ENCODE assay signal across 10 mouse cellular contexts in the genomic region with DNA sequence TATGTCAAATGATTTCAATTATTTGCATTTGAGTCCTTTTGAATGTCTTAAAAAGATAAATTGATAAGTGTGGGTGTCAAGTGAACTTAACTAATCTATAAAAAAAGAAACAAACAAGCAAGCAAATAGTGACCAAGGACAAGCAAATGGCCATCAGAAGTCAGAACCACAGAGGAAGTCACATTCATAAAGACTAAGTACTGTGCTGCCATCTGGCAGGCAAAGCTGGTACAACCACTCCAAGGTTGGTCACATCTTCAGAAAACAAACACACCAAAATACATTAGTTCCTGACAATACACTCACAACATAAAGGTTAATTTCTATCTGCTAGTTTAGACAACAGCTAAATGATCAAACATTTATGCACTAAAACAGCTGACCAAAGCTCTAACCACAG. TPM values are rescaled to one million over a fixed set of nuclear protein-coding genes. Genes with fewer than 3 reads are reported as not detected.
DNase-seq lines count a peak whose midpoint lies in the region; ATAC-seq and TF ChIP-seq lines count a peak whose summit lies in the region.
"Had no signal": no experiment of that assay in that cellular context is flagged by ENCODE, and none has a peak within 500 bp of the region (broad histone marks: within the 10 kb centered on the region; RNA-seq: fewer than 3 reads in every experiment).

No protein-coding gene starts in this region.

- ATAC-seq in kidney, postnatal 0 days (replicated peaks; ENCODE audit: low FRiP score, low read depth), result no peak
- no peak; the same call in 1 of the 2 replicates for ATAC-seq in kidney, embryonic 16.5 days (ENCODE audit: low FRiP score, low TSS enrichment)
- ATAC-seq in activated CD4-positive, CD25-positive, alpha-beta regulatory T cell, adult 4 months, result no peak

- no peaks in the 10 kb centered on the region for H3K27me3 ChIP-seq in kidney, postnatal 0 days (ENCODE audit: insufficient read depth, low read length)
- no peaks in the 10 kb centered on the region for H3K27me3 ChIP-seq in kidney, embryonic 16.5 days (ENCODE audit: insufficient read depth, low read length)
- H3K27me3 ChIP-seq: hindbrain, embryonic 15.5 days; neural tube, embryonic 13.5 days had no signal

- intact Hi-C loops in heart, postnatal 36 days (cut with DNase I), result loop anchor here (1.0 to 10.0 kb wide), 2 partner anchors 219 to 628 kb away; no protein-coding TSS in a partner anchor
- intact Hi-C loops in left cerebral cortex, postnatal 25 days (cut with DNase I), result loop anchor here (1.0 to 10.0 kb wide), 2 partner anchors 219 to 318 kb away; no protein-coding TSS in a partner anchor

- no peak overlapping the region for H3K4me3 ChIP-seq in kidney, postnatal 0 days (replicated peaks; ENCODE audit: low read depth, low read length)
- H3K4me3 ChIP-seq in kidney, embryonic 16.5 days (ENCODE audit: low read length), result no peak overlapping the region
- H3K4me3 ChIP-seq: hindbrain, embryonic 15.5 days; neural tube, embryonic 13.5 days had no signal

- peak; percentile 73 for DNase-seq in kidney, postnatal 0 days (ENCODE audit: low spot score)
- DNase-seq in ES-CJ7 (ENCODE audit: low read depth, low spot score), result peak; percentile 19
- peak; percentile 71 to 72 for DNase-seq in cerebellum, adult 18-20 months
- peak; percentile 9 to 30 for DNase-seq in heart, postnatal 36 days
- DNase-seq in left cerebral cortex, postnatal 25 days (ENCODE audit: low spot score in 2 of 2), result peak; percentile 48 to 50
- DNase-seq in thymus, postnatal 4 days, result peak; percentile 45

- TF ChIP-seq CTCF in kidney, postnatal 0 days (IDR thresholded peaks at IDR 0.05; ENCODE audit: low read depth), result peak; percentile 70

- H3K4me2 ChIP-seq in kidney, postnatal 0 days (ENCODE audit: low read length), result no peak overlapping the region
- no peak overlapping the region for H3K4me2 ChIP-seq in kidney, embryonic 16.5 days (replicated peaks; ENCODE audit: low read depth, low read length)
- H3K4me2 ChIP-seq: hindbrain, embryonic 15.5 days; neural tube, embryonic 13.5 days had no signal

- no peaks in the 10 kb centered on the region for H3K4me1 ChIP-seq in kidney, postnatal 0 days (replicated peaks; ENCODE audit: insufficient read depth, low read length)
- no peaks in the 10 kb centered on the region for H3K4me1 ChIP-seq in kidney, embryonic 16.5 days (ENCODE audit: insufficient read depth, low read length)
- H3K4me1 ChIP-seq: hindbrain, embryonic 15.5 days; neural tube, embryonic 13.5 days had no signal

- no peaks in the 10 kb centered on the region for H3K36me3 ChIP-seq in kidney, postnatal 0 days (ENCODE audit: insufficient read depth, low read length)
- H3K36me3 ChIP-seq in kidney, embryonic 16.5 days (ENCODE audit: insufficient read depth, low read length), result no peaks in the 10 kb centered on the region
- H3K36me3 ChIP-seq: hindbrain, embryonic 15.5 days; neural tube, embryonic 13.5 days had no signal

- H3K9ac ChIP-seq in kidney, postnatal 0 days (ENCODE audit: low read depth, low read length), result no peak overlapping the region
- no peak overlapping the region for H3K9ac ChIP-seq in kidney, embryonic 16.5 days (replicated peaks; ENCODE audit: low read length)
- H3K9ac ChIP-seq: hindbrain, embryonic 15.5 days; neural tube, embryonic 13.5 days had no signal

- H3K9me3 ChIP-seq in kidney, postnatal 0 days (replicated peaks; ENCODE audit: low read length), result no peaks in the 10 kb centered on the region
- H3K9me3 ChIP-seq in kidney, embryonic 16.5 days (ENCODE audit: low read length), result no peaks in the 10 kb centered on the region
- H3K9me3 ChIP-seq: hindbrain, embryonic 15.5 days; neural tube, embryonic 13.5 days had no signal

- H3K27ac ChIP-seq in kidney, postnatal 0 days, result no peak overlapping the region
- no peak overlapping the region for H3K27ac ChIP-seq in kidney, embryonic 16.5 days (ENCODE audit: low read length)
- H3K27ac ChIP-seq: hindbrain, embryonic 15.5 days; neural tube, embryonic 13.5 days had no signal

RNA-seq across cellular contexts. Expression of a gene that starts 24.2 kb away (rescaled TPM):
- 11.7 and 12.9 TPM in 2 replicates for polyA plus RNA-seq in kidney, postnatal 0 days (2015; fragmentation: Nextera tagmentation; extraction: Ambion mirVana)
- 18.6 and 20.7 TPM in 2 replicates for polyA plus RNA-seq in kidney, embryonic 16.5 days (2015; fragmentation: Nextera tagmentation; extraction: Ambion mirVana)
- total RNA-seq in heart, postnatal 36 days (2021), result 10 to 100 TPM in 1 of 2 experiments, 1 to 10 TPM in 1; 9.6 to 12.2 TPM
- total RNA-seq in left cerebral cortex, postnatal 25 days (2021), result 10 to 100 TPM; 21.2 to 22.0 TPM
- 10 to 100 TPM; 25.1 to 32.1 TPM for polyA plus RNA-seq in activated CD4-positive, CD25-positive, alpha-beta regulatory T cell, adult 4 months (2017; shearing (Covaris generic))

RNA-seq across cellular contexts. Expression of a gene that starts 24.2 kb away (rescaled TPM):
- polyA plus RNA-seq in kidney, postnatal 0 days (2015; fragmentation: Nextera tagmentation; extraction: Ambion mirVana), result 38.3 and 39.3 TPM in 2 replicates
- 47.8 and 48.3 TPM in 2 replicates for polyA plus RNA-seq in kidney, embryonic 16.5 days (2015; fragmentation: Nextera tagmentation; extraction: Ambion mirVana)
- 10 to 100 TPM; 10.8 to 10.9 TPM for total RNA-seq in heart, postnatal 36 days (2021)
- 1 to 10 TPM; 7.3 to 8.3 TPM for total RNA-seq in left cerebral cortex, postnatal 25 days (2021)
- polyA plus RNA-seq in activated CD4-positive, CD25-positive, alpha-beta regulatory T cell, adult 4 months (2017; shearing (Covaris generic)), result 10 to 100 TPM; 64.8 to 81.9 TPM

RNA-seq across cellular contexts. Expression of a gene that starts 24.3 kb away (rescaled TPM):
- polyA plus RNA-seq in kidney, postnatal 0 days (2015; fragmentation: Nextera tagmentation; extraction: Ambion mirVana), result not detected in 2 replicates
- not detected in 2 replicates for polyA plus RNA-seq in kidney, embryonic 16.5 days (2015; fragmentation: Nextera tagmentation; extraction: Ambion mirVana)
- total RNA-seq in heart, postnatal 36 days (2021), result not detected
- 1 to 10 TPM in 1 of 2 experiments, not detected in 1; 1.1 TPM for total RNA-seq in left cerebral cortex, postnatal 25 days (2021)
- polyA plus RNA-seq in activated CD4-positive, CD25-positive, alpha-beta regulatory T cell, adult 4 months (2017; shearing (Covaris generic)), result under 1 TPM in 1 of 2 experiments, not detected in 1; 0.63 TPM
- polyA plus RNA-seq: hindbrain, embryonic 15.5 days; neural tube, embryonic 13.5 days had no signal

RNA-seq across cellular contexts. Expression of a gene that starts 40.8 kb away (rescaled TPM):
- polyA plus RNA-seq in kidney, postnatal 0 days (2015; fragmentation: Nextera tagmentation; extraction: Ambion mirVana), result 22.4 and 23.8 TPM in 2 replicates
- polyA plus RNA-seq in kidney, embryonic 16.5 days (2015; fragmentation: Nextera tagmentation; extraction: Ambion mirVana), result 20.5 and 22.0 TPM in 2 replicates
- total RNA-seq in heart, postnatal 36 days (2021), result 10 to 100 TPM; 59.8 to 60.3 TPM
- total RNA-seq in left cerebral cortex, postnatal 25 days (2021), result 10 to 100 TPM; 21.4 to 22.2 TPM
- polyA plus RNA-seq in activated CD4-positive, CD25-positive, alpha-beta regulatory T cell, adult 4 months (2017; shearing (Covaris generic)), result 10 to 100 TPM; 15.7 to 19.3 TPM

Comparison
In these comparisons a context has a peak if more than half of its experiments do, and no peak if none do; other contexts are left out.
1. DNase-seq: peak in every context shown above with its lines; median percentile 73 in kidney, postnatal 0 days; 72 in cerebellum, adult 18-20 months; 49 in left cerebral cortex, postnatal 25 days; 45 in thymus, postnatal 4 days; 20 in heart, postnatal 36 days; 19 in ES-CJ7.